Mouse (Mus musculus): ENCODE measurements at regions not wholly inside any gene's neighbourhood (a gene's known extent, or its start where the extent isn't known, plus 50 kb on each side); places are given as distances from the start of the nearest gene placed in this dataset.

GRCm38 (mm10) chr1:137958040-137958439 lies 217.5 kb downstream of the Ptprc start:
- WGBS = 81% methylated on average over 3 of the region's 3 CpGs
- no peak for ATAC-seq (ENCODE audit: low FRiP score, low read depth)

GRCm38 (mm10) chr1:137955993-137956392 lies 219.5 kb downstream of the Ptprc start:
- Histone ChIP-seq H3K4me1 (replicated peaks) (no peaks in the 10 kb centered on the region), H3K36me3 (no peaks in the 10 kb centered on the region), H3K4me3 (no peak overlapping the region), H3K27ac (replicated peaks) (0 out of 2 replicates have a peak overlapping the region, but pooled peaks have one; percentile 11), H3K27me3 (no peaks in the 10 kb centered on the region), H3K9ac (no peak overlapping the region), H3K4me2 (no peak overlapping the region), H3K9me3 (no peaks in the 10 kb centered on the region)
- WGBS = 79% methylated on average over 3 of the region's 3 CpGs
- no peak for ATAC-seq (ENCODE audit: low FRiP score, low read depth)

More at GRCm38 (mm10) chr1:137958040-137958439, 217.5 kb downstream of the Ptprc start:
- Histone ChIP-seq H3K4me3 (no peak overlapping the region), H3K9me3 (no peaks in the 10 kb centered on the region), H3K9ac (no peak overlapping the region), H3K36me3 (peaks cover 3% of the 10 kb centered on the region; the same call in 1 of the 2 replicates), H3K4me2 (no peak overlapping the region), H3K27ac (replicated peaks) (no peak overlapping the region), H3K4me1 (replicated peaks) (no peaks in the 10 kb centered on the region), H3K27me3 (no peaks in the 10 kb centered on the region)

- Histone ChIP-seq H3K4me3 (no peak overlapping the region), H3K36me3 (no peaks in the 10 kb centered on the region), H3K27me3 (no peaks in the 10 kb centered on the region), H3K9me3 (no peaks in the 10 kb centered on the region), H3K4me2 (no peak overlapping the region), H3K9ac (no peak overlapping the region), H3K4me1 (replicated peaks) (no peaks in the 10 kb centered on the region), H3K27ac (replicated peaks) (no peak overlapping the region)
- 79% methylated on average over 2 of the region's 2 CpGs for WGBS
- ATAC-seq (ENCODE audit: low FRiP score, low read depth) = no peak
Observed at GRCm38 (mm10) chr1:137955139-137955538, 220.4 kb downstream of the Ptprc start.

GRCm38 (mm10) chr1:137953369-137953768 lies 222.1 kb downstream of the Ptprc start:
- H3K4me1 ChIP-seq (replicated peaks) = peaks cover 4% of the 10 kb centered on the region; the same call in 1 of the 2 replicates
- no peak overlapping the region for H3K27ac ChIP-seq (replicated peaks)
- no peak for ATAC-seq (ENCODE audit: low FRiP score, low read depth)
- no peak overlapping the region for H3K4me3 ChIP-seq
- H3K27me3 ChIP-seq = no peaks in the 10 kb centered on the region
- H3K36me3 ChIP-seq = no peaks in the 10 kb centered on the region
- no peak overlapping the region for H3K4me2 ChIP-seq
- H3K9me3 ChIP-seq = no peaks in the 10 kb centered on the region
- H3K9ac ChIP-seq = no peak overlapping the region
- WGBS = 58% methylated on average over 1 of the region's 1 CpGs

- Histone ChIP-seq H3K9ac (no peak overlapping the region), H3K9me3 (no peaks in the 10 kb centered on the region), H3K4me3 (no peak overlapping the region), H3K36me3 (no peaks in the 10 kb centered on the region), H3K4me1 (replicated peaks) (peaks cover 4% of the 10 kb centered on the region; the same call in 1 of the 2 replicates), H3K27me3 (no peaks in the 10 kb centered on the region), H3K4me2 (no peak overlapping the region), H3K27ac (replicated peaks) (0 out of 2 replicates have a peak overlapping the region, but pooled peaks have one; percentile 5)
- 63% methylated on average over 1 of the region's 1 CpGs for WGBS
- peak; percentile 69 for ATAC-seq (ENCODE audit: low FRiP score, low read depth)
Observed at GRCm38 (mm10) chr1:137952777-137953176, 222.7 kb downstream of the Ptprc start.

- H3K4me1 ChIP-seq (replicated peaks) = peaks cover 4% of the 10 kb centered on the region; the same call in 1 of the 2 replicates
- no peak overlapping the region for H3K27ac ChIP-seq (replicated peaks)
- H3K4me3 ChIP-seq = no peak overlapping the region
- WGBS = 64% methylated on average over 1 of the region's 1 CpGs
- H3K27me3 ChIP-seq = no peaks in the 10 kb centered on the region
- H3K9ac ChIP-seq = no peak overlapping the region
- H3K36me3 ChIP-seq = peaks cover 11% of the 10 kb centered on the region; the same call in 1 of the 2 replicates
- H3K4me2 ChIP-seq = no peak overlapping the region
- no peaks in the 10 kb centered on the region for H3K9me3 ChIP-seq
- no peak for ATAC-seq (ENCODE audit: low FRiP score, low read depth)
Observed at GRCm38 (mm10) chr1:137947900-137948299, 227.6 kb downstream of the Ptprc start.

GRCm38 (mm10) chr1:137941776-137942522 lies 233.6 kb downstream of the Ptprc start:
- H3K27me3 ChIP-seq = no peaks in the 10 kb centered on the region
- no peak overlapping the region for H3K4me2 ChIP-seq
- H3K4me1 ChIP-seq (replicated peaks) = peaks cover 4% of the 10 kb centered on the region
- no peaks in the 10 kb centered on the region for H3K9me3 ChIP-seq
- no peak overlapping the region for H3K4me3 ChIP-seq
- no peak for ATAC-seq (ENCODE audit: low FRiP score, low read depth)
- peaks cover 17% of the 10 kb centered on the region for H3K36me3 ChIP-seq
- H3K27ac ChIP-seq (replicated peaks) = no peak overlapping the region
- WGBS = 86% methylated on average over 11 of the region's 11 CpGs
- no peak overlapping the region for H3K9ac ChIP-seq

- H3K4me1 ChIP-seq (replicated peaks) = peaks cover 6% of the 10 kb centered on the region
- WGBS = 87% methylated on average over 4 of the region's 4 CpGs
- H3K36me3 ChIP-seq = peaks cover 25% of the 10 kb centered on the region
- no peak overlapping the region for H3K4me2 ChIP-seq
- H3K27ac ChIP-seq (replicated peaks) = no peak overlapping the region
- H3K9me3 ChIP-seq = no peaks in the 10 kb centered on the region
- no peak overlapping the region for H3K4me3 ChIP-seq
- H3K27me3 ChIP-seq = no peaks in the 10 kb centered on the region
- no peak overlapping the region for H3K9ac ChIP-seq
- ATAC-seq (ENCODE audit: low FRiP score, low read depth) = no peak
Observed at GRCm38 (mm10) chr1:137935746-137936145, 239.8 kb downstream of the Ptprc start.

GRCm38 (mm10) chr1:137929764-137930163 lies 245.7 kb downstream of the Ptprc start:
- Histone ChIP-seq H3K27me3 (no peaks in the 10 kb centered on the region), H3K4me2 (no peak overlapping the region), H3K4me1 (replicated peaks) (peaks cover 45% of the 10 kb centered on the region), H3K9ac (no peak overlapping the region), H3K36me3 (peaks cover 16% of the 10 kb centered on the region), H3K27ac (replicated peaks) (0 out of 2 replicates have a peak overlapping the region, but pooled peaks have one; percentile 21), H3K9me3 (no peaks in the 10 kb centered on the region), H3K4me3 (no peak overlapping the region)
- no peak for ATAC-seq (ENCODE audit: low FRiP score, low read depth)
- 79% methylated on average over 3 of the region's 3 CpGs for WGBS

GRCm38 (mm10) chr1:137928522-137928921 lies 247.0 kb downstream of the Ptprc start:
- peak overlapping the region; percentile 37 for H3K4me2 ChIP-seq
- WGBS = 8% methylated on average over 6 of the region's 6 CpGs

GRCm38 (mm10) chr1:137927953-137928352 lies 247.6 kb downstream of the Ptprc start:
- Histone ChIP-seq H3K9me3 (no peaks in the 10 kb centered on the region), H3K9ac (no peak overlapping the region), H3K27ac (replicated peaks) (peak overlapping the region; percentile 77), H3K4me1 (replicated peaks) (peaks cover 45% of the 10 kb centered on the region), H3K36me3 (peaks cover 15% of the 10 kb centered on the region), H3K27me3 (no peaks in the 10 kb centered on the region), H3K4me3 (no peak overlapping the region), H3K4me2 (peak overlapping the region; percentile 37)
- 5% methylated on average over 11 of the region's 11 CpGs for WGBS
- peak; percentile 86 for ATAC-seq (ENCODE audit: low FRiP score, low read depth)

More at GRCm38 (mm10) chr1:137928522-137928921, 247.0 kb downstream of the Ptprc start:
- Histone ChIP-seq H3K36me3 (peaks cover 15% of the 10 kb centered on the region), H3K9me3 (no peaks in the 10 kb centered on the region), H3K27ac (replicated peaks) (peak overlapping the region; percentile 77), H3K9ac (no peak overlapping the region), H3K4me3 (no peak overlapping the region), H3K4me1 (replicated peaks) (peaks cover 45% of the 10 kb centered on the region), H3K27me3 (no peaks in the 10 kb centered on the region)
- ATAC-seq (ENCODE audit: low FRiP score, low read depth) = peak; percentile 74

- Histone ChIP-seq H3K36me3 (peaks cover 1% of the 10 kb centered on the region; the same call in 1 of the 2 replicates), H3K4me1 (replicated peaks) (peaks cover 49% of the 10 kb centered on the region), H3K4me2 (no peak overlapping the region), H3K9ac (no peak overlapping the region), H3K9me3 (no peaks in the 10 kb centered on the region), H3K27ac (replicated peaks) (no peak overlapping the region), H3K4me3 (no peak overlapping the region), H3K27me3 (no peaks in the 10 kb centered on the region)
- no peak for ATAC-seq (ENCODE audit: low FRiP score, low read depth)
- 58% methylated on average over 4 of the region's 4 CpGs for WGBS
Observed at GRCm38 (mm10) chr1:137926326-137926725, 249.2 kb downstream of the Ptprc start.
